Mouse (Mus musculus) Muller cell, postnatal 12 days (primary cell): Measurements from ENCODE around the gene Fam124a.
"Not testable (repeated sequence)": the region's sequence is repeated elsewhere in the genome, so short reads cannot be mapped to it uniquely, and the experiment has no call there.

Experiments used
- DNase-seq: peaks from one replicate; pipeline ENCODE4 v3.0.0-alpha.2; 2015; ENCODE audit errors: inconsistent ontology term

Fam124a gene

DNA sequence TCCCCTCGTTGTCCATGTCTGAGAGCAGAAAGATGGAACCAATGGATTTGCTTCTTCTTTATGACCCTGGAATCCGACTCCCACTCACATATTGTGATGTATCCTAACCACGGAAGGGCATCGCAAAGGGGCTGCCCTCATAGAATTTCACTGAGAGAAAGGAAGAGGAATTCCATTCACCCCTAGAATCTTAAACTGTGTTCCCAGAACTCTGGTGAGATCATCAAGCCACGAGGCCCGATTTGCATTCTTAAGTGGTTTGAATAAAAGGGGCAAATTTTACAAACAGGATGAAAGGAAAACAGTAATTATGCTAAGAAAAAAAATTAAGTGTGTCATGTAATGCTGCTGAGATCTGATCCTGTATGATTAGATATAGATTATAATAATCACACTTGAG lies 19.4 kb downstream of the Fam124a start:
- DNase-seq: peak; percentile 79

GRCm38 (mm10) chr14:62575862-62576261 lies 20.3 kb downstream of the Fam124a start:
- no peak for DNase-seq

- DNase-seq: no peak
Observed at GRCm38 (mm10) chr14:62580945-62581344, 25.4 kb downstream of the Fam124a start.

GRCm38 (mm10) chr14:62581768-62582167 lies 26.2 kb downstream of the Fam124a start:
- no peak for DNase-seq

DNA sequence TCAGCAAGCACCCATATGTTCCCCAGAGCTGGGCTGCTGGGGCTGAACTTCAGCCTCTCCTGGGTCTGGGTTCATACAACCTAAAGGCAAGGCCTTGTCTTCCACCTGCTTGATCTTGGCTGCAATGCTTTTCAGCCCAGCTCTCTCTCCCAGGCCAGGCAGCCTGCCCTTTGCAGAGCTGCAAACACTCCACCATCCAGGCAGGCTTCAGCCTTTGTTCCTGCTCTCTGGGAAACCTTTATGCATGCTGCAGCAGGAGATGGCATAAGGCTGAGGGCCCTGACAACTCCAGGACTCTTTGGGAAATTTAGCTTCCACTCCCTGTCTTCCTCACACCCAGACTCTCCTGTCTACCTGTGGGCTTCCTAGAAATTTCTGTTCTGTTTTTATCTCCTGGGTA lies 29.1 kb downstream of the Fam124a start:
- DNase-seq: no peak

DNA sequence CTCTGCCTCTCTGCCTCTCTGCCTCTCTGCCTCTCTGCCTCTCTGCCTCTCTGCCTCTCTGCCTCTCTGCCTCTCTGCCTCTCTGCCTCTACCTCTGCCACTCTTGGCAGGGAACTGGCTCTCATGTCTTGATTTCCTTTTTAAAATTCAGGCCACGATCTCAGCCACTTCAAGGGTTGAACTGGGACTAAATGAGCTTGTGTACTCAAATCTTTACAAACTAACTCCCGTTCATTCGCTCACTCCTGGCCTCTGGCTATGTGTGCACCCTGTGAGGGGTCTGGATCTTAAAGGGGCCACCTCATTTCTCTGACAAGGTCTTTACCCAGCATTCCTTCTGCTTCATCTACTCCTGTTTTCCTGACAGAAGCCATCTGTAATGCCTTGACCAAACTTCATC lies 29.8 kb downstream of the Fam124a start:
- peak; percentile 36 for DNase-seq

- no peak for DNase-seq
Observed at GRCm38 (mm10) chr14:62600109-62600522, 44.6 kb downstream of the Fam124a start.

- no peak for DNase-seq
Observed at GRCm38 (mm10) chr14:62602271-62602670, 46.7 kb downstream of the Fam124a start.

DNA sequence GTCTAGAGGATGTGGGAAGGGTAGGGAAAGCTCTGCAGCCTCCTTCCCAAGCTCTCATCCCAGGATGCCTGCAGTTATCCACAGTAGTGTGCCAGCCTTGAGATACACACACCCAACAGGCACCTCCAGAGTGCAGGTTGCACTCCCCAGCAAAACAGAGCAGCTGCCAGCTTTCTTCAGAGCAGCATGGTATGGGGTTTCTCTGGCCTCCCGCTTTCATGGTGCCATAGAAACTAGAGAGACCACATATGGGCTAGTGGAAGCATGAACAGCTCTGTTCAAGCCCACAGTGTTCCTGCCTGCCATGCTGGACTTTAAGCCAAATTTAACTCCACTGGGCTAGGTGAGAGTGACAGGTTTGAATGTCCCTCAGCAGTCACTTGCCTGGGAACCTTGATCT lies 47.3 kb downstream of the Fam124a start:
- DNase-seq: no peak

GRCm38 (mm10) chr14:62607791-62608196 lies 52.3 kb downstream of the Fam124a start:
- peak; percentile 9 for DNase-seq

DNA sequence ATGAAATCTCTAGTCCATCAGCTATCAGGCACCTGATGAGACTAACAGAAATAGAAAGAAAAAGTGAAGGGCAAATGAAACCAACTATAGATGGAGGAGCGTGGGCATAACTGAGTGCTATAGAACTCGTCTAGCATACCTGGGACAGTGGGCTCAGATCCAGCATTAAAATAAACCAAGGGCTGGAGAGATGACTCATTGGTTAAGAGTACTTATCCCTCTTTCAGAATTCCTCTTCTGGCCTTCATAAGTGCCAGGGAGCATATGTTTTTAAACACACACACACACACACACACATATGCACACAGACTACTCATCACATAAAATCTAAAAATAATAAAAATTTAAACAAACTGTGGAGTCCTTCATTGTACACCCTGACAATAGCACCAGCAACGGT lies 54.4 kb downstream of the Fam124a start:
- DNase-seq: no peak

DNA sequence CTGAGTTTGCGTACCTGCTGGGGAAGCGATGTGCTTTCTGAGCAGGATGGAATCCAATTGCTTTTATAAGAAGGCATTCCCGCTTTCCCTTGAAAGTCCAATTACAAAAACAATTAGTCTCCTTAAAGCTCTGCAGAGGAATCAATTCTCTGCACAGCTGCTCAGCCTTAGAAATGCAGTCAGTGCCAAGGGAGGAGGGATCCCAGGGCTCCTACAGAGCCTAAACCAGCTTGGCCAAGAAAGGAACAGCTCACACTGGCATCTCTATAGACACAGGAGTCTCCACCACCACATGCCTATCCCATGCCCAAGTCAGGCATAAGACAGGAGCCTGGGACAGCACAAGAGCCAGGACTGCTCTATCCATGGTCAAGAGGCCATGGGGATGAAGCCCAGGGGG lies 66.9 kb downstream of the Fam124a start:
- DNase-seq: no peak

GRCm38 (mm10) chr14:62627951-62628350 lies 72.4 kb downstream of the Fam124a start:
- no peak for DNase-seq

DNA sequence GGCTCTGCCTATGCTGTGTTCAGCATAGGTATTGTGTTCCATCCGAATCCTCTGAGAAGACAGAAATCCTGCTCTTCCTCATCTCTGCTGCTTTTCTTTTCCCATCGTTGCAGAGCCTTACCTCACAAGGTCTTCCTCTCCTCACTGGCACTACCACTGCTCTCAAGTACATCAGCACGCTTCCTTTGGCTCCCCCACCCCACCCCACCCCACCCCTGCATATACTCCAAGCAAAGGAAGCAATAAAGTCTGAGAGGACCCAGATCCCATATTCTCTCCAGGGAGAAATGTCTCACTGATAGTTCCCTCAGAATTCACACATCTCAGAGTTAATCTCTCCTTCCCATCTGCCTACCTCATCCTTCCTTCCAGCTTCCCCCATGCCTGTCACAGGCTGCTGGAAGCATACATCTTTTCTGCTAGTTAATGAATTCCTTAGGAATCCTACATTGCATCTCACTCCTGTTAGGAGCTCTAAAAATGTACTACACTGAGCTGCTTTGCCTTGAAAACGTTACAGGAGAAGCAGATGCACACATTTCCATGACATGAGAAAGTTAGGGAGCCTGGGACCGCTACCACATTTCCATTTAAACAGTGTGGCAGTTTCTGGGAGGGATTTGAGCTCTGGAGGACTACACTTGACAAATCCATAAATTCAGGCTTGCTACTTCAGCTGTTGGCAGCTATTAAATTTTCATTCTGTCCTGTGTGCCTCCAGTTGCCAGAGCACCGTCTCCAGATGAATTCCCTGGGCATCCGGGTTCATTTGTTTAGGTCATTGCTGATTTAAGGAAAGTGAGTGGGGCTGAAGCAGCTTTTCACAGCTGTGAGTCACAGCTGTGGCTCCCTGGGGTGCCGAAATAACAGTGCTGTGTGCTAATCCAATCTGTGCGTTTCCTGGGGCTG lies 82.2 kb downstream of the Fam124a start:
- DNase-seq: peak; percentile 31

DNA sequence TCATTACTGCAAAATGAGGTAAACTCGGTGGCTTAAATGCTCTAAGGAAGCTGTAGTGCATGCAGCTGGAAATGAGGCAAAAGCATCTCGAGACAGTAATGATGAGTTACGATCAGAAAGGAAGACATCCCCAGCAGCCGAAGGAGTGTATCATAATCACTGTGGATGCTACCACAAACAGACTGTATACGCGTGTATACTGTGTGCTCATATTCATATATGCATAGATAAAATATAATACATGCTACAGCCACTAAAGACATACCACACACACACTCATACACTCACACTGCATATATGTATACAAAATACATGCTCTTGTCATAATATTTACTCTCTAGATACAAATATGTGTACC lies 82.8 kb downstream of the Fam124a start:
- no peak for DNase-seq

GRCm38 (mm10) chr14:62639111-62639510 lies 83.6 kb downstream of the Fam124a start:
- no peak for DNase-seq

DNA sequence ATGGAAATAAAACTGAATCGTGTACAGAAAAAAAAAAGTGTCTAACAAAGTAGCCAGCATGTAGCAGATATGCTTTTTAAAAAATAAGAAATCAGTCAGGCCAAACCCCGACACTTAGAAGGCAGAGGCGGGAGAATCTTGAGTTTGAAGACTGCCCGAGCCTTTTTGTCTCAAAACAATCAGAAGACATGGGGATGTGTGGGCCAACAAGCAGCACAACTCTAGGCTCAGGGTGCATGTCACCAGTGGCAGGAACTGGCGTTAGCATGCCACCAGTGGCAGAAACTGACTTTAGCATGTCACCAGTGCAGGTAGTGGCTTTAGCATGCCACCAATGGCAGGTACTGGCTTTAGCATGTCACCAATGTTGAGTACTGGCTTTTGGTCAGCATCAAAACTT lies 84.0 kb downstream of the Fam124a start:
- DNase-seq: no peak

DNA sequence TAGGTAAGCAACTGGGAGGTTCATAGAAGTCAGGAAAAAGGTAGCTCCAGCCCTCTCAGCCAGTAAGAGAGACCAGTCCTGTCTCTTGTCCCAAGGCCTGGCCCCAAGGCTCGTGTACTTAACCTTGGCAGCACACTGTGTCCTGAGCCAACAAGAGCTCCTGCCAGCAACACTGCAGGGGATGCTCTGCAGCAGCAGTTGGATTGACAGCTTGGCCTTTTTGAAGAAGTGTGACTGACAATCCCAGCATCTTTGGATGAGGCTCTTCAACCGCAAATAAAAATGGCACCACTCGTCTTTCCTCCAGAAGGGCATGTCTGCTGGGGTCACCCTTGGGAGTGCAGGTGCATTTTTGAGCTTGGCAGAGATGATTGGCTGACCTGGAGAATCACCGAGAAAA lies 84.9 kb downstream of the Fam124a start:
- DNase-seq: no peak

DNA sequence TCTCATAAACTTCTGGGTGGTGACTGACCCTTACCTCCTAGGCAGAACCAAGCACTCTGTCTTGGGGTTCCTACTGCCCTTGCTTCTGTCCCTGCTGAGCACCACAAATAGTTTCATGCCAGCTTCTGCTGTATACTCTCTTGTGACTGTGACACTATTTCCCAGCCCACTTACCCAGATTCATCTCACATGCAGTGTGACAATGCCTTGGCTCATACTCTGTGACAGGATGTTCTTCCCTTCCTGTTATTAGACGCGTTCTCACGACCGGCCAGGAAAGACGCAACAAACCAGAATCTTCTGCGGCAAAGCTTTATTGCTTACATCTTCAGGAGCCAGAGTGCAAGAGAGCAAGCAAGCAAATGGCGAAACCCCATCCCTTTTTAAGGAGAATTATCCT lies 86.8 kb downstream of the Fam124a start:
- not testable (repeated sequence) for DNase-seq

- no peak for DNase-seq
Observed at GRCm38 (mm10) chr14:62648405-62648804, 92.9 kb downstream of the Fam124a start.

GRCm38 (mm10) chr14:62650376-62650775 lies 94.8 kb downstream of the Fam124a start:
- DNase-seq: no peak

- no peak for DNase-seq
Observed at GRCm38 (mm10) chr14:62651771-62652170, 96.2 kb downstream of the Fam124a start.

DNA sequence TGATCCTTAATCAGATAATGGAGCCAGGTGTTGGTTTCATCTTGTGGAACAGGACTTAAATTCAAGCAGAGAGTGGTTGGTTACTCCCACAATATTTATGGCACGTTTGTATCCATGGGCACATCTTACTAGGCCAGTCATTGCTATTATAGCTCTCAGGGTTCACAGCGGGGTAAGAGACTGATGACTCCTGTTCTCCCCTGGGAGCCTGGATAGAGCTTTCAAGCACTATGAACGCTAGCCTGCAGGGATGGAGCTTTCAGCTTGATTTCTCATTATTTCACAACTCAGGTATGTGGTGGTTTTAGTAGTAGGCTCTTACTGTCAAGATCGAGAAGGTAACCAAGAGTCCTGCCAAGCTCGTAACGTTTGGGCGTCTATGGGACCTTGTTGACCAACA lies 100.5 kb downstream of the Fam124a start:
- DNase-seq: no peak

DNA sequence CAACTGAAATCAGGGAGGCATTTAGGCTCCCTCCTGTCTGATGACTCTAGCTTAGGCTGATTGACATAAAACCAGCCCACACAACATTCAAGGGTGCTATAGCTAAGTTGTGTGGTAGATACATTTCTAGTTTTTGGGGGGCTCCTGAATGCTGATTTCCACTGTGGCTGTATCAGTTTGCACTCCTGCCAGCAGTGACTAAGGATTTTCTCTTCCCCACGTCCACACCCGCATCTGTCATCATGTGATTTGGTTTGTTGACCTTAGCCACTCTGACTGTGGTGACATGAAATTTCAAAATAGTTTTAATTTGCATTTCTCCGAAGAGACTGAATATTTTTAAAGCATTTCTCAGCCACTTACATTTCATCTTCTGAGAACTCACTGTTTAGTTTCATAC lies 101.9 kb downstream of the Fam124a start:
- no peak for DNase-seq
